Mouse (Mus musculus) mesoderm, embryonic 11.5 days (tissue): ENCODE measurements around the gene Dusp16.

Experiments
- DNase-seq: peaks from one replicate; pipeline ENCODE4 v3.0.0-alpha.2; 2012; ENCODE audit warnings: low read depth, low spot score

Gene Dusp16

DNA sequence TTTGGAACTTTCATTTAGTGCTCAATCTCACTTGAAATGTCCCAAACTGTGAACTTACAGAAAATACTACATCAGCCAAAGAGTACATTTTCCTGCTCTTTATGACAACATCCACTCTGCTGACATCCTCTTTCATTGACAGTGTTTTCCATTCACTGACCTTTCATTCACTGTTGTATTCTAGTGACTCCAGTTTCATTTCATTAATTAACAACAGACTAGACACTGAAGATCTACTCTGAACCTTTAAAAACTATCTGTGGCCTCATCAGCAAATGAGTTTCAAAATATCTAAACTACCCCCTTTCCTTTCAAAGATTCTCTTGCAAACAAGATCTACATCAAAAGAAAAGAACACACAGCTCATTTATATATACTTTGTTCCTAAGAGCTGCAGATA lies 48.9 kb downstream of the Dusp16 start:
- no peak for DNase-seq

- DNase-seq = no peak
Observed at GRCm38 (mm10) chr6:134736853-134737252, 55.6 kb downstream of the Dusp16 start.

GRCm38 (mm10) chr6:134733800-134734221 lies 58.6 kb downstream of the Dusp16 start:
- no peak for DNase-seq

- no peak for DNase-seq
Observed at GRCm38 (mm10) chr6:134732813-134733212, 59.6 kb downstream of the Dusp16 start.

DNA sequence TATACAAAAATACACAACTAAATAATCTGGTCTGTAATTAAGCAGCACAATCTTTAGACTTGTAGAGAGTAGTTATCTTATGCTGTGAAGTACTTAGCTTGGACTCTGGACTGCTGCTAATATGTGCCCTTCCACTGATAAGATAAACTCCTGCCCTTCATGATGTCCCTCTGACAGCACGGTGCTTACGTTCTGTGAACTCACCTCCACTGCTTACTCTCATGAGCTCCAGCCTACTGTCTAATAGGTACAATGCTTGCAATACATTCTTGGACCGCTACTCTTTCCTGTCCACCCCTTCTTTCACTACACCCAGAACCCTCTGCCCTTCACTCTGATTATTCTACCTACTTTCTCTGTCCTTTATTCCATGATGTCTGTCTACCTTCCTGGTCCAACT lies 61.4 kb downstream of the Dusp16 start:
- DNase-seq = no peak

GRCm38 (mm10) chr6:134725406-134725805 lies 67.0 kb downstream of the Dusp16 start:
- no peak for DNase-seq

GRCm38 (mm10) chr6:134723833-134724553 lies 68.4 kb downstream of the Dusp16 start:
- DNase-seq = no peak

- DNase-seq = no peak
Observed at GRCm38 (mm10) chr6:134723326-134723725, 69.1 kb downstream of the Dusp16 start.

GRCm38 (mm10) chr6:134722906-134723305 lies 69.5 kb downstream of the Dusp16 start:
- no peak for DNase-seq

GRCm38 (mm10) chr6:134721729-134722269 lies 70.6 kb downstream of the Dusp16 start:
- DNase-seq = no peak

DNA sequence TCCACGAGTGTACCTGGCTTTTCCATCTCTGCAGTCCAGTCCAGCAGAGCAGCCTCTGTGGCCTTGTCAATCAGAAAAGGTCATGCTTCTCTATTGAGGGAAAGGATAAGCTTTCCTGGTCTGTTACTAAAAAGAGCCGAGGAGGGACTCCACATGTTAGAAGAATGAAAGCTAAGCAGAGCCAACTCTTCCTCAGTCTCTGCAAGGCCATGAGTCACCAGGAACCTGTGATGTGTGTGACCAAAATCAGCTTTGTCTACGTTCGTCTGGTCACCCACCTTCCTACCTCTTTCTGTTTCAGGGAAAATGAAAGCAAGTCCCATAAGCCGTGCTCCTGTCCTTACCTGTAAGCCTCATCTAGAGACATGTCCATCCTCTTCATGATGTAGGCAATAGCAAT lies 72.3 kb downstream of the Dusp16 start:
- DNase-seq = no peak

DNA sequence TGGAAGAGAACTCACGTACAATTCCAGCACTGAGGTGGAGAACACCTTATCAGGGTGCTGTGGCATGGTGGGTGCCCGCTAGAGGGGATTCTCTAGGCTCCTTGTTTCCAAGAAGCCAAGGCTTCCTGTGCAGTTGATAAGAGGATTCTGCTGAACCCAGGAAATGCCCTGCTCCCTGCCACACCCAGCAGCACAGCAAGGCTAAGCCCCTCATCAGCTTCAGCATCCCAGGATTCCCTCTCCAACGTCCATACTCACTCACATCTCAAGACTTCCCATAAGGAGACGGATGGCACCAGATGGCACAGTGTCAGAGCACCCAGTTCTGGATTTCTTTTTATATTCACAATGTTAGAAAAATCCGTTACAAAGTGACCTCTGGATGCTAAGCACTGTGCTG lies 73.3 kb downstream of the Dusp16 start:
- no peak for DNase-seq

DNA sequence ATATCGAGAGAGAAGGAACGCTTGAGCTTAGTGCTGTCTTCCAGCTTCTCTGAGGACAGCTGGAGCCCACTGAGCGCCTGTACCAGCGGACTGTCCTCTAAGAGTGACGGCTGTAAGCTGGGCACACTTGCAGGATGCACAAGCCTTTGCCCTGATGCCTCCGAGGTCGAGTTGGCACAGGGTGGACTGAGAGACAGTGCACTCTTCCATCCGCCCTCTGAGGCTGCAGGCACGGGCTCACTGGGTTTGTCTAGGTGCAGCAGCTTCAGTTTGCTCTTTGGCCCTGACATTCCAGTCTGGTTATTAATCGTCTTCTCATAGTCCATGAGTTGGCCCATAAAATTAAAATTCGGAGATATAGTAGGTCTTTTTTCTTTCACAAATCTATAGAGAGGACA lies 73.8 kb downstream of the Dusp16 start:
- no peak for DNase-seq

DNA sequence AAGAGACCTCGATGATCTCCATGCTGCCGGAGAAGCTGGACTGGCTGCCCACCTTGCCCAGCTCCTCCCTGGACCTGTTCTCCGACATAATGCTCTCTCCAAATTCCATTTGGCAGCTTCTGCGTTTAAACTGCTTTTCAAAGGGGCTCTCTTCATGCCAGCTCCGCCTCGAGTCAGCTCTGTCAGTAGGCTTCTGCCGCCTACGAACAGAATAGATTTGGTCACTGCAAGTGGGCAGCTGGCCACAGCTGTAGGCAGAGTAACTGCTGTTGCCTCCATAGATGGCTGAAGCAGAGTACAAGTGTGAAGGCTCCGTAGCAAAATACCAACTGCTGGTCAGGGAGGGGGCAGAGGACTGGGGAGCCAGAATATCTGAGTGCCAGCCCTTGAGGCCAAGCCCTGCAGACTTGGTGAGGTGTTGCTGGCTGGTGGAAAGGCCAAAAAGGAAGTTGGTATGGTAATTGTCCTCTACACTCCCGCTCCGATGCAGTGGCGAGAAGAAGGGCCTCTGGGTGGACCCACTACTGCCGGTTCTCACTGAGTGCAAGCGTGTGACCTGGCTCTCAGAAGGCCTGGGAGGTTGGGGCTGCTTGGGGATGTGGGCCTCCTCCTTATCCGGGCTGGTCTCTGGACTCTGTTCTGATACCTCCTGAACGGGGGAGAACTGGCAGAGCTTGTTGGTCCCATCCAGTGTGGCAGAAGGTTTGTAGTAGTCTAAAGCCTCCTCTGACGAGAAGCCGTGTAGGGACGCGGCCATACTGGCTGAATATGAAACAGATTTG lies 74.3 kb downstream of the Dusp16 start:
- DNase-seq = no peak

DNA sequence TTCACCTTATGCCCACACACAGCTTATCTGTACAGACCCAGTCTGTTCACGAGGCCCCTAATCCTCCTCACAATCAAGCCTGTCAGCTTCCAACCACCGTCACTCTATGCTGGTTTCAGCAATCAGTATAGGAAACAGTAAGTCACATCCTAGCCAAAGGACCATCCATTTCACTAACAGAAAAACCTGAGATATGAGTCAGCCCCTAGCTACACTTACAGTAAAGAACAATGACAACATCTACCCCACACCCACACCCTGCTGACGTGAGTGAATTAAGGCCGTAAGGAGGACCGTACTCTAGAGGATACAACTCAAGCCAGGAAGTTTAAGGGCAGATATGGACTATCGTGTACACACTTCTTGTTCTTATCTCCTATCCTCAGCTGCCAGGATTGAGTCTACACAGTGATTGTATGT lies 76.2 kb downstream of the Dusp16 start:
- DNase-seq = no peak

DNA sequence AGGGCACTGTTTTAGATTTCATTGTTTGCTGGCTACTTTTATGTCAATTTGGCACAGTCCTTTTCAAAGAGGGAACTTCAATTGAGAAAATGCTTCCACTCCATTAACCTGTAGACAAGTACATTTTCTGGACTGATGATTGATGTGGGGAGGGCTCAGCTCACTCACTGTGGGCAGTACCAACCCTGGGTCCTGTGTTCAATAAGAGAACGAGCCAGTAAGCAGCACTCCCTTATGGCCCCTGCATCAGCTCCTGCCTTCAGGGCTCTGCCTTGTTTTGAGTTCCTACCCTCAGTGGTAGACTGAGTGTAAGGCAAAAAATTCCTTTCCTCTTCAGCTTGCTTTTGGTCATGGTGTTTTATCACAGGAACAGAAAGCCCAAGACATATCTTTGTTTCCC lies 78.5 kb downstream of the Dusp16 start:
- DNase-seq = no peak

- no peak for DNase-seq
Observed at GRCm38 (mm10) chr6:134713321-134713720, 79.1 kb downstream of the Dusp16 start.

GRCm38 (mm10) chr6:134710020-134710419 lies 82.4 kb downstream of the Dusp16 start:
- DNase-seq = no peak

DNA sequence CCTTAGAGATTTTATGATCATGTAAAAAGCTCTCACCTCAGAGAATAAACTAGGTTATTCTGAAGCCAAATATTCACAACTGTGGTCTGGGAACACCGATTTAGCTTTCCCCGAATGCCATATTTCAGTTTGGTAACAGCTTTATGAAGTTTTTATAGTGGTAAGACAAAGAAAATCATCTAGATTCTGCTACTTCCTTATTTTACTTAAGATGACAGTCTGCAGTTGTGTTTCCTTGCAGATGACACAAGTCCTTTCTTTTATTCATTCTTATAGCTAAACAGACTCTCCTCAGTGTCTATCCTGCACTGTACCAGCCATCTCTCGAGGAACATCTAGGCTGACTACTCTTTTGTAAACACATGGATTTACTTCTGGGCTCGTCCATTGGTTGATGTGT lies 86.0 kb downstream of the Dusp16 start:
- no peak for DNase-seq

GRCm38 (mm10) chr6:134703053-134703690 lies 89.3 kb downstream of the Dusp16 start:
- DNase-seq = no peak

DNA sequence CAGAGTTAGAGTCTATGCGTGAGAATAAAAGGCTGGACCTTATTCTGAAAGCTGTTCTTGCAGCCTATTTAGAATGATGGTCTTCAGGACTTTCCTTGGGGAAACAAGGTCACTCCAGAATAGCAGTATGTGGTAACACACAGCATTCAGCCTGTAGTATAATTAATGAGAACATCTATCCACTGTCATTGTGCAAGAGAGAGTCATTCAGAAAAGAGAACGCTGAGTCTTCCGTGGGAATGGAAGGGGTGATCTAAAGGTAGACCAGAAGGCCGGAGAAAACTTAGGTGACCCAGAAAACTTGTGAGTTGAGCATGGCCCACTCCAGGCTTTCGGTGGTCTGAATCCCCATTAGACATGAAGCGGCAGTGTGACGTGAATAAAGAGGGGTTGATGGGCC lies 90.2 kb downstream of the Dusp16 start:
- DNase-seq = no peak

- no peak for DNase-seq
Observed at GRCm38 (mm10) chr6:134701211-134701602, 91.2 kb downstream of the Dusp16 start.
